In the genomic region with DNA sequence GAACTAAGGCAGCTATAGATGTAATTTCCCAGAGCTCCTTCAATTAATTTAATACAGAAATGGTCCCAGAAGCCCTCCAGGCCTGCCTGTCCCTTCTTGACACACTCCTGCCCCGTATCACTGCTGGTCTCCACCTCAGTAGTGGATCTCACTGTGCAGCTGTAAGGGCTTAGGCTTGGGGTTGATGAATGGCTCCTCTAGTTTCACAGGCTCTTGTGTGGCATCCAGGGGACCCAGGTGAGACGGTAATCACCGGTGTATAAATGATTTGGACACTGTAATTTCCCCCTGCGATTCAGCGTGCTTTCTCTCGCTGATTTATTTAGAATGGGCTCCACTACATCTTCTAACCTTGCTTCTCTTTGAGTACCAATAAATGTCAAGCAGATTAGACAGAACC, we compare ENCODE assay signal across 21 mouse cellular contexts.
DNase-seq lines count a peak whose midpoint lies in the region; ATAC-seq and TF ChIP-seq lines count a peak whose summit lies in the region.
"Had no signal": no experiment of that assay in that cellular context is flagged by ENCODE, and none has a peak within 500 bp of the region (broad histone marks: within the 10 kb centered on the region; RNA-seq: fewer than 3 reads in every experiment).

No protein-coding gene starts in this region.

- no peak overlapping the region for H3K4me2 ChIP-seq in hindbrain, embryonic 12.5 days (replicated peaks)
- H3K4me2 ChIP-seq in hindbrain, postnatal 0 days (ENCODE audit: low read depth, low read length) = no peak overlapping the region
- H3K4me2 ChIP-seq in hindbrain, embryonic 14.5 days (replicated peaks) = no peak overlapping the region
- H3K4me2 ChIP-seq in neural tube, embryonic 12.5 days (replicated peaks) = no peak overlapping the region
- H3K4me2 ChIP-seq: embryonic facial prominence, embryonic 15.5 days had no signal

- ATAC-seq in hindbrain, embryonic 12.5 days (ENCODE audit: low FRiP score) = peak; percentile 77
- ATAC-seq in hindbrain, postnatal 0 days = no peak
- ATAC-seq in hindbrain, embryonic 14.5 days (ENCODE audit: low FRiP score) = peak; percentile 72; the same call in 1 of the 2 replicates
- ATAC-seq in neural tube, embryonic 12.5 days (ENCODE audit: low FRiP score, low read depth) = peak; percentile 73
- ATAC-seq: forebrain, embryonic 14.5 days had no signal

- H3K9me3 ChIP-seq in hindbrain, embryonic 12.5 days (replicated peaks) = no peaks in the 10 kb centered on the region
- no peaks in the 10 kb centered on the region for H3K9me3 ChIP-seq in hindbrain, postnatal 0 days (ENCODE audit: low read length)
- H3K9me3 ChIP-seq in hindbrain, embryonic 14.5 days (ENCODE audit: control insufficient read depth, low read length) = no peaks in the 10 kb centered on the region
- no peaks in the 10 kb centered on the region for H3K9me3 ChIP-seq in neural tube, embryonic 12.5 days
- H3K9me3 ChIP-seq: embryonic facial prominence, embryonic 15.5 days; forebrain, embryonic 10.5 days; heart, embryonic 10.5 days had no signal

- H3K27me3 ChIP-seq in hindbrain, embryonic 12.5 days = no peaks in the 10 kb centered on the region
- H3K27me3 ChIP-seq in hindbrain, postnatal 0 days (ENCODE audit: insufficient read depth, low read length) = no peaks in the 10 kb centered on the region
- H3K27me3 ChIP-seq in hindbrain, embryonic 14.5 days (ENCODE audit: control insufficient read depth, insufficient read depth, low read length) = no peaks in the 10 kb centered on the region
- no peaks in the 10 kb centered on the region for H3K27me3 ChIP-seq in neural tube, embryonic 12.5 days (replicated peaks)
- H3K27me3 ChIP-seq: embryonic facial prominence, embryonic 15.5 days had no signal

- H3K36me3 ChIP-seq in hindbrain, embryonic 12.5 days = no peaks in the 10 kb centered on the region
- H3K36me3 ChIP-seq in hindbrain, postnatal 0 days (ENCODE audit: insufficient read depth, low read length) = no peaks in the 10 kb centered on the region
- no peaks in the 10 kb centered on the region for H3K36me3 ChIP-seq in hindbrain, embryonic 14.5 days (replicated peaks; ENCODE audit: control insufficient read depth, insufficient read depth)
- H3K36me3 ChIP-seq in neural tube, embryonic 12.5 days = no peaks in the 10 kb centered on the region
- H3K36me3 ChIP-seq: embryonic facial prominence, embryonic 15.5 days; forebrain, embryonic 10.5 days; heart, embryonic 10.5 days had no signal

- DNase-seq in hindbrain, postnatal 0 days (ENCODE audit: low spot score) = no peak
- DNase-seq in hindbrain, embryonic 14.5 days (ENCODE audit: low spot score) = no peak
- DNase-seq in layer of hippocampus, postnatal 10 days (ENCODE audit: low spot score in 2 of 2) = no peak
- DNase-seq in lung, adult 2 months = no peak
- no peak for DNase-seq in thymus, postnatal 0 days (ENCODE audit: low spot score)
- DNase-seq: adrenal gland, postnatal 10 days; cerebellum, adult 11 months; cerebellum, adult 8-10 months; cerebellum, postnatal 14 days; embryo, embryonic 11 days; gastrocnemius, adult 2 months; gastrocnemius, postnatal 25 days; heart, adult 11 months; heart, postnatal 10 days had no signal

- H3K4me1 ChIP-seq in hindbrain, embryonic 12.5 days = 0 out of 2 replicates have a peak, but pooled peaks cover 8% of the 10 kb centered on the region
- H3K4me1 ChIP-seq in hindbrain, postnatal 0 days (ENCODE audit: insufficient read depth, low read length) = no peaks in the 10 kb centered on the region
- 0 out of 2 replicates have a peak, but pooled peaks cover 8% of the 10 kb centered on the region for H3K4me1 ChIP-seq in hindbrain, embryonic 14.5 days (replicated peaks; ENCODE audit: control insufficient read depth, insufficient read depth, low read length)
- 0 out of 2 replicates have a peak, but pooled peaks cover 3% of the 10 kb centered on the region for H3K4me1 ChIP-seq in neural tube, embryonic 12.5 days
- H3K4me1 ChIP-seq in lung, adult 2 months (ENCODE audit: control insufficient read depth, insufficient read depth, low read length) = peaks cover 8% of the 10 kb centered on the region

- 72% methylated on average over 6 of the region's 6 CpGs for WGBS in hindbrain, embryonic 12.5 days
- WGBS in hindbrain, postnatal 0 days = 73% methylated on average over 6 of the region's 6 CpGs
- 50% methylated on average over 6 of the region's 6 CpGs for WGBS in hindbrain, embryonic 14.5 days
- WGBS in neural tube, embryonic 12.5 days = 65% methylated on average over 6 of the region's 6 CpGs
- WGBS in lung, adult 2 months = 89% methylated on average over 6 of the region's 6 CpGs

- H3K27ac ChIP-seq in hindbrain, embryonic 12.5 days = no peak overlapping the region
- no peak overlapping the region for H3K27ac ChIP-seq in hindbrain, postnatal 0 days
- no peak overlapping the region for H3K27ac ChIP-seq in hindbrain, embryonic 14.5 days
- H3K27ac ChIP-seq in neural tube, embryonic 12.5 days = no peak overlapping the region
- H3K27ac ChIP-seq: embryonic facial prominence, embryonic 15.5 days; forebrain, embryonic 10.5 days; gastrocnemius, adult 2 months; heart, embryonic 10.5 days had no signal

- H3K4me3 ChIP-seq in hindbrain, embryonic 12.5 days = no peak overlapping the region
- H3K4me3 ChIP-seq in hindbrain, postnatal 0 days (ENCODE audit: low read length) = no peak overlapping the region
- H3K4me3 ChIP-seq in hindbrain, embryonic 14.5 days (replicated peaks; ENCODE audit: low read length) = no peak overlapping the region
- no peak overlapping the region for H3K4me3 ChIP-seq in neural tube, embryonic 12.5 days
- no peak overlapping the region for H3K4me3 ChIP-seq in lung, adult 2 months (replicated peaks; ENCODE audit: extremely low read depth, low read depth, low read length)
- H3K4me3 ChIP-seq: embryonic facial prominence, embryonic 15.5 days; erythroblast, embryonic 14.5 days; forebrain, embryonic 10.5 days; gastrocnemius, adult 2 months; heart, embryonic 10.5 days had no signal

- H3K9ac ChIP-seq in hindbrain, embryonic 12.5 days = no peak overlapping the region
- no peak overlapping the region for H3K9ac ChIP-seq in hindbrain, postnatal 0 days (replicated peaks; ENCODE audit: low read length)
- H3K9ac ChIP-seq in hindbrain, embryonic 14.5 days = no peak overlapping the region
- no peak overlapping the region for H3K9ac ChIP-seq in neural tube, embryonic 12.5 days
- H3K9ac ChIP-seq: embryonic facial prominence, embryonic 15.5 days had no signal

- TF ChIP-seq POLR2A in lung, adult 2 months (IDR thresholded peaks at IDR 0.05; ENCODE audit: borderline replicate concordance, extremely low read depth, low read depth, low read length) = no peak

- TF ChIP-seq CTCF in hindbrain, postnatal 0 days (IDR thresholded peaks at IDR 0.05; ENCODE audit: low read depth) = no peak
- no peak for TF ChIP-seq CTCF in lung, adult 2 months (IDR thresholded peaks at IDR 0.05; ENCODE audit: insufficient read depth, low read length)
